In genomic region chr16:33935407-33935785, GRCm38 (mm10) we compare ENCODE assay signal across 9 mouse cellular contexts.
"Had no signal": no experiment of that assay in that cellular context is flagged by ENCODE, and none has a peak within 500 bp of the region (broad histone marks: within the 10 kb centered on the region; RNA-seq: fewer than 3 reads in every experiment).

No protein-coding gene starts in this region.

- H3K4me3 ChIP-seq: layer of hippocampus, adult 2 months; limb, embryonic 12.5 days; lung, embryonic 15.5 days; midbrain, embryonic 10.5 days; myocyte; neural tube, embryonic 15.5 days had no signal

- H3K27me3 ChIP-seq: limb, embryonic 12.5 days; neural tube, embryonic 15.5 days had no signal

- H3K27ac ChIP-seq: midbrain, embryonic 10.5 days had no signal

- H3K9me3 ChIP-seq: limb, embryonic 12.5 days; lung, embryonic 15.5 days; midbrain, embryonic 10.5 days; neural tube, embryonic 15.5 days had no signal

- H3K36me3 ChIP-seq: lung, embryonic 15.5 days; midbrain, embryonic 10.5 days; neural tube, embryonic 15.5 days had no signal

- H3K9ac ChIP-seq: limb, embryonic 12.5 days; lung, embryonic 15.5 days; neural tube, embryonic 15.5 days had no signal

- DNase-seq: right cerebral cortex, postnatal 25 days; thymus, postnatal 36 days had no signal

- H3K4me2 ChIP-seq: limb, embryonic 12.5 days; liver, embryonic 11.5 days; lung, embryonic 15.5 days; neural tube, embryonic 15.5 days had no signal
